Mouse (Mus musculus) bone marrow, adult 2 months (tissue): Measurements from ENCODE around the gene Lgals2.

Source experiments
- CTCF ChIP-seq: fragments of 200-500 bp; IDR thresholded peaks from 2 replicates; pipeline ENCODE4 v1.5.1; 2011; ENCODE audit warnings: low read length, control low read depth; ENCODE audit not compliant: control insufficient read depth, insufficient read depth
- POLR2A ChIP-seq: fragments of 200-500 bp; IDR thresholded peaks from 2 replicates; pipeline ENCODE4 v1.6.1; 2011; ENCODE audit warnings: low read depth, mild to moderate bottlenecking, control low read depth, low read length, borderline replicate concordance; ENCODE audit not compliant: control insufficient read depth

- TF ChIP-seq CTCF (no peak), POLR2A (no peak)
Measured at GRCm38 (mm10) chr15:78846352-78846751, 9.0 kb downstream of the Lgals2 start.
